Mouse (Mus musculus) neutrophil, adult 5-6 weeks (primary cell): ENCODE measurements at regions not wholly inside any gene's neighbourhood (a gene's known extent, or its start where the extent isn't known, plus 50 kb on each side); places are given as distances from the start of the nearest gene placed in this dataset.

Source experiments
- ATAC-seq: fragments of 151-379, 151-347 bp; 2 replicates; pipeline ENCODE4 v1.8.0; 2017; ENCODE audit warnings: mild to moderate bottlenecking, moderate TSS enrichment; ENCODE audit not compliant: insufficient number of reproducible peaks, poor library complexity, low FRiP score, severe bottlenecking; ENCODE audit errors: extremely low read depth

GRCm38 (mm10) chr15:59804821-59805220 lies 211.6 kb downstream of the 4933412E24Rik start:
- ATAC-seq = no peak

GRCm38 (mm10) chr15:59804394-59804793 lies 212.0 kb downstream of the 4933412E24Rik start:
- no peak for ATAC-seq

GRCm38 (mm10) chr15:59802276-59802675 lies 214.1 kb downstream of the 4933412E24Rik start:
- no peak for ATAC-seq

- ATAC-seq = no peak
These were observed 217.1 kb downstream of the 4933412E24Rik start for GRCm38 (mm10) chr15:59799124-59799815.

GRCm38 (mm10) chr15:59798486-59798885 lies 217.9 kb downstream of the 4933412E24Rik start:
- ATAC-seq = no peak

- ATAC-seq = peak; percentile 80
These were observed 220.7 kb downstream of the 4933412E24Rik start for GRCm38 (mm10) chr15:59795717-59796116.

- ATAC-seq = no peak
These were observed 221.5 kb downstream of the 4933412E24Rik start for GRCm38 (mm10) chr15:59794871-59795270.

GRCm38 (mm10) chr15:59786706-59787425 lies 229.5 kb downstream of the 4933412E24Rik start:
- ATAC-seq = no peak

GRCm38 (mm10) chr15:59785981-59786380 lies 230.4 kb downstream of the 4933412E24Rik start:
- ATAC-seq = no peak

- ATAC-seq = peak; percentile 7; the same call in 1 of the 2 replicates
These were observed 231.9 kb downstream of the 4933412E24Rik start for GRCm38 (mm10) chr15:59784556-59784929.

GRCm38 (mm10) chr15:59783782-59784555 lies 232.4 kb downstream of the 4933412E24Rik start:
- peak; percentile 91 for ATAC-seq

- no peak for ATAC-seq
These were observed 233.0 kb downstream of the 4933412E24Rik start for GRCm38 (mm10) chr15:59783393-59783781.

GRCm38 (mm10) chr15:59780506-59780905 lies 235.9 kb downstream of the 4933412E24Rik start:
- ATAC-seq = no peak

GRCm38 (mm10) chr15:59777307-59777871 lies 239.0 kb downstream of the 4933412E24Rik start:
- no peak for ATAC-seq

- no peak for ATAC-seq
These were observed 240.6 kb downstream of the 4933412E24Rik start for GRCm38 (mm10) chr15:59775781-59776180.

- ATAC-seq = no peak
These were observed 242.4 kb downstream of the 4933412E24Rik start for GRCm38 (mm10) chr15:59773983-59774382.

GRCm38 (mm10) chr15:59772595-59772994 lies 243.8 kb downstream of the 4933412E24Rik start:
- ATAC-seq = peak; percentile 33; the same call in 1 of the 2 replicates

- ATAC-seq = no peak
These were observed 254.4 kb downstream of the 4933412E24Rik start for GRCm38 (mm10) chr15:59762061-59762460.

- ATAC-seq = no peak
These were observed 255.9 kb downstream of the 4933412E24Rik start for GRCm38 (mm10) chr15:59760490-59760889.
